Mouse (Mus musculus) heart, postnatal 10 days (tissue): ENCODE results near the gene Htr1d. TPM values are rescaled to one million over a fixed set of nuclear protein-coding genes. Genes with fewer than 3 reads are reported as not detected.

Experiments used
- total RNA-seq, 2 experiments: library from RNA; stranded (reverse); gene quantifications; 2 replicates each; pipeline ENCODE4 v1.2.3; 2021

Htr1d gene
- total RNA-seq, 2 experiments from 2014 or later = not detected

Other genes with a start within 250 kb of the Htr1d start
- 10 to 100 TPM in 1 of 2 experiments, 1 to 10 TPM in 1; 5.7 to 10.8 TPM for gene Asap3, start 217.2 kb upstream of the Htr1d start, total RNA-seq
- gene Tcea3, start 175.8 kb upstream of the Htr1d start, total RNA-seq = 10 to 100 TPM; 77.2 to 85.4 TPM
- gene Zfp46, start 138.8 kb upstream of the Htr1d start, total RNA-seq = 10 to 100 TPM; 60.5 to 70.1 TPM
- 10 to 100 TPM; 70.8 to 74.4 TPM for gene Hnrnpr, start 112.6 kb upstream of the Htr1d start, total RNA-seq
- gene 6030445D17Rik, start 38.7 kb downstream of the Htr1d start, total RNA-seq = under 1 TPM; 0.55 to 0.62 TPM
- gene Luzp1, start 46.2 kb downstream of the Htr1d start, total RNA-seq = 10 to 100 TPM; 58.3 to 69.0 TPM
- gene Kdm1a, start 179.2 kb downstream of the Htr1d start, total RNA-seq = 10 to 100 TPM; 42.9 to 52.6 TPM
- not detected for gene Tex46, start 186.9 kb downstream of the Htr1d start, total RNA-seq
- not detected for gene Lactbl1, start 199.1 kb downstream of the Htr1d start, total RNA-seq